Mouse (Mus musculus) right cerebral cortex, adult 2 months (tissue): ENCODE measurements at regions not wholly inside any gene's neighbourhood (a gene's known extent, or its start where the extent isn't known, plus 50 kb on each side); places are given as distances from the start of the nearest gene placed in this dataset.

ENCODE experiments used
- DNase-seq, 2 experiments: peaks; one replicate each; pipeline ENCODE4 v3.0.0; 2021 to 2022; ENCODE audit warnings: low spot score in 2 of 2

DNA sequence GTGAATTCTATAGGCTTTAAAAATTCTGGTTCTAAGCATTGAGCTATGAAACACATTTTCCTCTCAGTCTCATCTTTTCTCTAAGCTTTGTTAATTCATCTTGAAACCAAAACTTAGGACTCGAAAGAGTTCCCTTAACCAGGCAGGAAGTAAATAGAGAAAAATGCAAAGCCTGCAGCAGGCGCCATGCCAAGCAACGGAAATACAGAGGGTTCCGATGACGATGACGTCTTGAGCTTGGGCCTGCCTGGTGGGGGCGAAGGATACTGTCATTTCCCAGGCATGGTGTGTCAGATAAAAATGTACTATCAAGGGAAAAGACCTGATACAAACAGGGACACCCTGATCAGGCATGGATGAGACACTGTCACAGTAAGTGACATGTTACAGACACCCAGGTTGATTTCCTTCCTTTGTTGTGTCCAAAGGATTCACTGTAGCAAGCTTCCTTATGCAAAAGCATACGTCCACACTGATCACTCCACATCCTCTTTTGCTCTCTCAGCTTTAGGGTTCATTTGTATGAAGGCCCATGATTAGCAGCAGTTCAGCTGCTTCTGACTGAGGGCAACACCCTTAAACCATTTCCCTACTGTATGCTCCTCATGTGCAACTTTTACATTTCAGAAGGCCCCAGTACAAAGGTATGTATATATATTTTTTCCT lies 135.0 kb downstream of the Cemip2 start:
- no peak for DNase-seq

DNA sequence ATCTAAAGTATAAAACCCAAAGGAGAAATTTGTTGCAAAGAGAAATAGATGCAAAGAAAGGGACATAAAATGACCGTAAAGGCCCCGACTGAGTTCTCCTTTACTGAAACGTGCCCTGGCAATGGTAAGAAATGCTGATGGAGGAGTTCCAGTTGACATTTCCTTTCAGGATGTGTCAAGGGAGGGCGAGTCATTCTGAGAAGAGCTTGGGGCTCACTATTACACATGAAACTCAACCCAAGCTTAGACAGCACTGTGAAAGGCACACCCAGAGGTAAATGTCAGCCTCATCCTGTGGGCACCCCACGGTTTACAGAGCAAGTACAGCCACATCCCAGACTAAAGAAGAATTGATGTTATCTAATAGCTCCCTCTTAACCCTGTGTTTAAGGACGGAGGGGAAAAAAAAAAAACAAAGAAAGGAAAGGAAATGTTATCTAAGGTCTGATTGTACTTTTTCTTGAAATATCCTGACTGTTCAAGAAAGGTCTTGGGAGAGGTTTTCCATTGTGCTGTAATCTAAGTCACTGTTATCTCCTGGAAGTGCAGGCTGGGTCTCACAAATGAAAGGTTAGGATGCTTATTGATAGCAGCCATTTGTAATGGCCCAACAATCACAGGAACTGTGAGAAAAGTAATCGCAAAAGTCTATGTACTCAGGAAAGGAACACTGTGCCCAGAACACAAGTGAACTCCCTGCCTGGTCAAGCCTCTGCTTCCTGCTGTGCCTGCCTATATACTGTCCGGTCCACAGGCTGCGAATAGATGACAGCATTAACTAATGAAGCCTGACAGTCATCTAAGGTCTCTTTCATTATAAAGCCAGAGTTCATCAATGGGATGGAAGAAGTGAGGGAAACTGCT lies 135.8 kb downstream of the Cemip2 start:
- no peak for DNase-seq

DNA sequence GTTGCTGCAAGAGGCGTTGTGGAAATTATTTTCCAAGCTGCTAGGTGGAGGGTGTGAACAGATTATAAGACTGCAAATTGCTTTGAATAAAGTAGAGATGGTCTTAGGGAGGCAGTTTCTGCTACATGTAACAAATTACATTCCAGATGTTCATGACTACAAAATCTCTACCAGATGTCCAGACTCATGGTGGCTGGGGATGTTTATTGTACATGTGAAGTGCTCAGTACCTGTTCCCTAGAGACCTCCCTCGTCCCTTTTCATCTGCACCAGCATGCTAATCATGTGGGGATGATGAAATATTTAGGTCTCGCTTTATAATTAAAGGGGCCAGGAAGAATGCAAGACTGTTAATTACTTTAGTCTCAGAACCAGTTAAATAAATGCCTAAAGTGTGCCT lies 136.5 kb downstream of the Cemip2 start:
- no peak for DNase-seq

GRCm38 (mm10) chr19:21918113-21918512 lies 140.0 kb downstream of the Cemip2 start:
- DNase-seq = peak in 1 of 2 experiments; percentile 5

GRCm38 (mm10) chr19:21919074-21919473 lies 140.9 kb downstream of the Cemip2 start:
- no peak for DNase-seq

DNA sequence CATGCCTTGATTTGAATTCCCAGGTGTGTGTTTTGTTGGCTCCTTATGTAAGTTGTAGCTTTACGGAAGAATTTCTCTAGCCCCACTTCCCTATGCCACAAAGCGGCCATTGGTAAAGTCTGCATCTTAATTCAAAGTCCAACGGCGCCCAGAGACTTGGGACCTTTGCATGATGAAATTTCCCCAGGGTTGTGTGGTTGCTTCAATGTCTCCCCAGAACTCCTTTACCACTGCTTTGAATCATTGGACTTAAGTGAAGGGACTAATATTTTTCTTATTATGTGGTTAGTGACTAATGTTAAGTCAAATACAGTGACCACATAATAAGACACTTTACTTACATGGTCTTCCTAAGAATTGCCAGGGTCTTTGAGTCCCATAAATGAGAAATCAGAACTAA lies 162.0 kb downstream of the Cemip2 start:
- DNase-seq = no peak

DNA sequence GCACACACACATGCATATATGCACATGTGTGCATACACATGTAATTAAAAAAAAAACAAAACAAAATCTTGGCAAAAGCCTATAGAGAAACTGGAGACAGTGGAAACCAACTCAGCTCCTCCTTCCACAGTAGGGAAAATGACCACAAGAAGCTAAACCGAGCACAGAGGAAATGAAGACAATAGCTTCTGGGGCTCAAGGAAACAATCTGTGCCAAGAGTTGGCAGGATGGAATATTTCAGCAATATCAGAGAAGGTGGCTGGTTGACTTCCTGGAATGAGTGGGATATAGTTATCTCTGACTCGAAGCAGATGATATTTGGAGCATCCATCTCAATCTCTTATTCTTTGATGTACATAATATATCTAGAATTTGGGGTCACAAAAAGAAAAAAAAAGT lies 163.6 kb downstream of the Cemip2 start:
- no peak for DNase-seq

DNA sequence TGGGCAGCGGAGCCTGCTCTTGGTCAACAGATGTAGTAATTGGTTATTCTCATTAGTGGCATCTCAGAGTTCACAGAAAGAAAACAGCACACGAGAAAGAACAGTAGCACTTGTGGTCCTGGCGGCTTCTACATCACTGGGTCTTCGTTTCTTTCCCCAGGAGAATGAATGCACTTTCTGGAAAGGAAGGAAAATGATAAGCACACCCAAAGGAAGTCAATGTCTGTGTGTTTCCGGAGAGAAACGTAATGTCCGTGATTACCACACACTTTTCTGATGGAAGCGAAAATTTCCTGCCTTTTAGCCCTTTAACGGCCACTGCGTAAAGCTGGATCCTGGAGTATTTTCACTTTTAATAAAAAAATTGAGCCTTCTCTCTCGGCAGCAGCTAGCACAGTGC lies 164.1 kb downstream of the Cemip2 start:
- DNase-seq = no peak

DNA sequence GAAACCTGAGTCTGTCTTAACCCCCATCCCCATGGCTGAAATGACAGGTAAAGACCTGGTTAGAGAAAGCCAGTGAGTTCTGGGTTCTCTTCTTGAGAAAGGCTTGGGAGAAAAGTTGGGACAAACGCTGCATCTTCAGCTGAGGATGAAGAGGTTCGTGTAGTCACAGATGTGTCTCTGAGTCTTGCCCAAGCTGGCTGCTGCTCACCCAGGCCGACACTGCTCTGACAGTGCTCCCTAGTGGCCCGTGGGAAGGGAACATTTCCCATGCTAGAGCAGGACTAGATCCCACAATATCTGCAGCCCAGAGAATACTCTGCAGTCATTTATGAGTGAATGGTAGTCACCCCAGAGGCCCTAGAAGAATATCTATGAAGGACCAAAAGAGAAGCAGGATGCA lies 165.3 kb downstream of the Cemip2 start:
- DNase-seq = no peak

- no peak for DNase-seq
Measured at GRCm38 (mm10) chr19:21946262-21946922, 168.2 kb downstream of the Cemip2 start.

DNA sequence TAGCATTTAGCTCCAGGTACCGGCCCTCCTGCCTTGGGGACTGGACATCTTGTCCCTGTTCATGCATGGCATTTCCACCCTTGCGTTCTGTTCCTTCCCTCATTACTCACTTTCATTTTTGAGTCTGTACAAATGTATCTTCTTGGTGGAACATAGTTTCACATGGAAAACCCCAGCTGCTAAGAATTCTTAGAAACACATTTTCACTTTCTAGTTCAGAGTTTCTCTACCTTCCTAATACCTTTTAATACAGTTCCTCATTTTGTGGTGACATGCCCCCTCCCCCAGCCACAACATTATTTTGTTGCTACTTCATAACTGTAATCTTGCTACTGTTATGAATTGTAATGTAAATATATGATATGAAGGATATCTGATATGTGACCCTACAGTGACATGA lies 169.9 kb downstream of the Cemip2 start:
- no peak for DNase-seq

DNA sequence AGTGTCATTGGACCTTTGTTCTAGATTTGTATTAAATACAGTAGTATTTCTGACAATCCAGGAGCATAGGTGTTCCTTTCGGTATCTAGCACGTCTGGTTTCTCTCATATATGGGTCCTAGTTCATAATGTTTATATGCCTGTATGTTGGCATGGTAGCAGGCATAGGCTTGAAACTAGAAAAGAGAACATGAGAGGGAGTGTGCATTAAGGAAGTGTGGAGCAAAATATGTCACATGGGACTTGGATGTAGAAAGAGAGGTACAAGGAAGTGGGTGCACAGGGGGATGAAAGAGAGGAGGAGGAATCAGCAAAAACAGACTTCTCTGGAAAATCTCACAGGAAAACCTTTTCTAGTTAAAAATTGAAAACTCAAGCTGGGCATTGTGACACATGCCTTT lies 176.2 kb upstream of the Trpm3 start:
- DNase-seq = no peak

DNA sequence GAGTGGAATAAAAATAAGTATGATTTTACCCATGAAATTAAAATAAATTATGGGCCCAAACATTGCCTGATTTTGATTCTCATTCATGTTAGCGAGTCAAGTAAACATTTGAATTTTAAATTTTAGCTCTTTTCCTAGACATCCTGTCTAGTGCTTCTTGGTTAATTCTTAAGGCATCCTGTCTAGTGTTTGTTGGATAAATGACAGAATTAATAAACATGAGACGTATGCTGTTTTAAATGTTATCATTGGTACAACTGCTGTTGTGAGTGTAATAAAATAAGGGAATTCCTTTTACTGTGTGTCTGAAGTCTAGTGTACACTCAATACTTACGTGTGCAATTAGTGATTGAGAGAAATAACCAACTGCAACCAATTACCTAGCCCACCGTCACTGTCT lies 149.0 kb upstream of the Trpm3 start:
- DNase-seq = no peak

- peak in 1 of 2 experiments; percentile 17 for DNase-seq
Measured at GRCm38 (mm10) chr19:21990970-21991369, 147.9 kb upstream of the Trpm3 start.

GRCm38 (mm10) chr19:21991413-21991812 lies 147.4 kb upstream of the Trpm3 start:
- no peak for DNase-seq

DNA sequence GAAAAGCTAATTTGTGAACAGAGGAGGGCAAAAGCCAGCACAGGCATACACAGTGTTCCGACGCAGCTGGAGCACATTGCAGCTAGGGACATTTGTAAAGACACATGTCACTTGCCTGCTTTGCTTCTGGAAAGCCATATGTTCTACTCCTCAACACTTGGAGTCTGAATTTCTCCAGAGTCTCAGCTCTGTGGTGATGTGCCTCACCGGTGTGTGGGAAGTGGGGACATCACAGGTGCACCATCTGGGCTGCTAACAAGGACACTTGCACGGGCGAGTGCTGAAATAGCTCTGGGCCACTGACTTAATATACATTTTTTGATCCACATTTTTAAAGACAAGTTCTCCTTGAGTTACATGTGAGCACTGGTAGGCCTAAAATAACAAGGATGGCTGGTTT lies 139.2 kb upstream of the Trpm3 start:
- DNase-seq = peak; percentile 45 to 72

DNA sequence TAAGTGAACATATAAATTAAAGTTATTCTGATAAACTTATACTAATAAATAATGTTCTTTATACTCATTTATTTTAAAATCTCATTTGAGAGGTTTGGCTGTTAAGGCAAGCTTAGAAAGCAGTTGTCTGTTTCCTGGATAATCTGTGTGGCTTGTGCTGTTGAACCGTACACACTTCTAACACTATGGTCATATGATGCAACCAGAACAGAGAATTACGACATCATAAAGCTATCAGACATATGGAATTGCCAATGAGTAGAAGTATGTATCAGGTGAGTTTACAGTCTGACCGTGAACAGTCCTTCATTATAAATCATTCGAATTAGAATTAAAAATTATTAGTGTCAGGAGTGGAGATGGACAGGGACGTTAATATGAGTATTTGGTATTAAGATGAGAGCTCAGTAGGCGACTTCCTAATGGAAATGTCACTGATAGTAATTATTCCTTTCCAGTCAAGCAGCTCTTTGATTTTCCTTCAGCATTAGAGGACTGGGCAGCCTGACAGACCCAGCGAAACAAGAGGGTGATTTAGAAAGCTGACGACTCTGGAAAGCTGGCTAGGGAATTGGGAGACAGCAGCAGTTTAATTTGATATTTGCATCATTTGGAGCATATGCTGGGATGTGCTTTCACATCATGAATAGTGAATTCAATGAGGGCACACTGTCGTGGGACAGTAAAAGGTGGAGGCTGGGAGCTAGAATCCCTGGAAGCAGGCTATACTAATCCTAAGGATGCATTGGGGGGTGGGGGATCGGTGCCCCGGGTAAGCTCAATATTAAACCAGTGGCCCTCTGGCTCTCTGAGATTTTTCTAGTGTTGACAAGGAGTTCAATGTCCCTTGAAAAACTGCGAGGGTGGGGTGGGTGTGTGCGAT lies 130.6 kb upstream of the Trpm3 start:
- DNase-seq = no peak

DNA sequence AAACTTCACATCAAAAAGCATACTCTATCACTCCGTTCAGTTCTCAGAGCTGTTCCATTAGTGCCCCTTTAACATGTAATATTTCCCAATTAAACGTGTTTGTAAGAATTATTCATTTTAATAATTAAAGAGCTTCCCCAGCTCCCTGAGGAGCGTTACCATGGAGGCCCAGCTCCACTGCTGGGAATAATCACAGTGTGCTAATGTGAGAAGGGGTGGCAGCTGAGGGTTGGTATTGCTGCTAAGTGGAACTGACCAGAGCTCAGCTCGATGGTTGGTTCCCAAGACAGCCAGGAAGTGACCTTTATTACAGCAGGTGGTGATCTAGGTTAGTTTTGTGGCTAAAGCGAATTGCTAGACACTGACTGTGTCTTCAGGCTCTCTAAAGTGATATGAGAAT lies 128.6 kb upstream of the Trpm3 start:
- no peak for DNase-seq

GRCm38 (mm10) chr19:22015854-22016610 lies 122.8 kb upstream of the Trpm3 start:
- no peak for DNase-seq

DNA sequence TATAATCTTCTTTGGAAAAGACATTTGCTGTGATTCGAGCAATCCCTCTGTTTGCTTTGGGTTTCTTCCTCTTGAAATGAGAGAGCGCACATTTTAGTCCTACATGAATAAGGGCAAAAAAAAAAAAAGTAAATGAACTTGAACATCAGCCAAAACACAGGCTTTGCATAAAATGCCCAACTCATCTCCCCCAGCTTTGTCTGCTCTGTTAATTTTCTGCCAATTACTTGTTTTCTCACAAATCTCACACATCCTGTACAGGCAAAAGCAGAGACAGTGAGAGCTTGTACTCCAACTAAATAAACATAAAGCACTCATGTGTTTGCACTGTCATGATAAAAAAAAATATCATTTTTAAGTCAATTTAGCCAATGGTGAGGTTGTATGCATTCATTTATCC lies 121.4 kb upstream of the Trpm3 start:
- DNase-seq = no peak

DNA sequence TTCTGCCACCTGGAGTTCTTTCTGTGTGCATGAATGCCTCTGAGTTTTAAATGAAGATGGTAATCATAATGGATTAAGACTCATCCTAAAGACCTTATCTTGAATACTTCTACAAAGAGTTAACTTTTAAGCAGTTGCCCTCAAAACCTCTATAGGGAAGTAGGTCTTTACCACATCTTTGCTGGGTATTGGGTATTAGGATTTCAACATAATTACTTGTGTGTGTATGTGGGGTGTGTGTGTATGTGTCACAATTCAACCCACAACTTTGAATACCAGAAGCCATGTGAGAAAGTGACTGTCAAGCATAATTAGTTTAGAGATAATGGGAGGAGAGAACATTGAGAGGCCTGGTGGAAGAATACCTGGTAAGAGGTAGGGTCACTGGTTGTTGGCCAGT lies 111.3 kb upstream of the Trpm3 start:
- no peak for DNase-seq
